Mouse (Mus musculus): ENCODE results near the gene Smad1.

- TF ChIP-seq CTCF (IDR thresholded peaks at IDR 0.05; ENCODE audit: borderline replicate concordance, insufficient read depth, low read depth, low read length) (no peak), POLR2A (IDR thresholded peaks at IDR 0.05; ENCODE audit: borderline replicate concordance, insufficient read depth, low read length) (peak; percentile 83)
These were observed at the start of gene Smad1 for GRCm38 (mm10) chr8:79398994-79399650.
